Mouse (Mus musculus) kidney, adult 2 months (tissue): ENCODE measurements around the gene Gm13762.
"Not testable (repeated sequence)": the region's sequence is repeated elsewhere in the genome, so short reads cannot be mapped to it uniquely, and the experiment has no call there.

Experiments
- CTCF ChIP-seq: fragments of 200-500 bp; conservative IDR thresholded peaks from 2 replicates; pipeline ENCODE4 v1.5.1; 2011; ENCODE audit warnings: low read depth, mild to moderate bottlenecking, control low read depth, low read length, moderate library complexity, mixed read lengths; ENCODE audit not compliant: insufficient read depth, insufficient read length
- POLR2A ChIP-seq: fragments of 200-500 bp; IDR thresholded peaks from one replicate; pipeline ENCODE4 v1.6.1; 2011; ENCODE audit warnings: low read depth, low read length, control low read depth

- not testable (repeated sequence) for TF ChIP-seq POLR2A, CTCF
These were observed 41.4 kb upstream of the Gm13762 start for GRCm38 (mm10) chr2:89021436-89021835.
